Mouse (Mus musculus): ENCODE data around the gene Bcr.

- TF ChIP-seq CTCF (IDR thresholded peaks at IDR 0.05) (no peak), POLR2A (IDR thresholded peaks at IDR 0.05; ENCODE audit: insufficient read depth, low read depth, low read length) (0 out of 2 replicates have a peak, but pooled peaks have one; percentile 23)
Observed at GRCm38 (mm10) chr10:75173712-75174111, 113.3 kb downstream of the Bcr start.
